Mouse (Mus musculus): Measurements from ENCODE around the gene Dglucy. TPM values are rescaled to one million over a fixed set of nuclear protein-coding genes. Genes with fewer than 3 reads are reported as not detected.

Gene Dglucy
- total RNA-seq, 4 experiments from 2014 or later, result 20.8 to 28.3 (median 26.4) TPM

DNA sequence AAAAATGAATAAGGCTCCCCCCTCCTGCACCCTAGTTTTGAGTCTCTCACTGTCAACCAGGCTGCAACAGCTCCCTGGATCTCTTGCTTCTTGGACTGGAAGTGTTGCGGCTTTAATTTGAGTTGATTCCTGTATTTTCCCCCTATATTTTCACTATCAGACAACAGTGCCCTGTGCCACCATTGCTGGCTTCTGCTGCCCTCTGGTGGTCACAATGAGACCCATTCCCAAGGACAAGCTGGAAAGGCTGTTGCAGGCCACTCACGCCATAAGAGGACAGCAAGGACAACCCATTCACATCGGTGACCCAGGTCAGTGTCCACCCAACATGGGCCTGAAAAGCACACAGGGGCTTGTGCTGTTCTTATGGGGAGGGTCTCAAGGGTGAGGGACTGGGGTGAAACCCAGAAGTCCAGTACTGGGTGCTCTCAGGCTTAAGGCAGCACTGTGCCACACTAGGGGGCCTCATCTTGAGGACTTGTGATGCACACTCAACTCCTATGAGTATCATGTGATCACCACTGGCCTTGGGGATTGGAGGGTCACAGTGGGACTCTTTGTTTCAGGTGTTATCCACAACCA, 62.4 kb downstream of the Dglucy start:
- DNase-seq (ENCODE audit: low spot score in 2 of 2), result peak; percentile 67 to 74

DNA sequence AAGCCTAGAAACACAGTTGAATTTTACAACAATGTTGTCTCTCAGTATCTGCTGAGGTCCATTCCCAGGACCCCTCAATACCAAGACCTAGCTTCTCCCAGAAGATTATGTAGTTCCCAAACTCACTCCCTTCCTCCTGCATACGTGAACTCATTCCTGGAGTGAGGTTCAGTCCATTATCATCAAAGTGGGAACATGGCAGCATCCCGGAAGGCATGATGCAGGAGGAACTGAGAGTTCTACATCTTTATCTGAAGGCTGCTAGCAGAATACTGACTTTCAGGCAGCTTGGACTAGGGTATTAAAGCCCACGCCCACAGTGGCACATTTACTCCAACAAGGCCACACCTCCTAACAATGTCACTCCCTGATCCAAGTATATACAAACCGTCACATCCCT, 64.3 kb downstream of the Dglucy start:
- no peak for DNase-seq (ENCODE audit: low spot score in 2 of 2)

DNA sequence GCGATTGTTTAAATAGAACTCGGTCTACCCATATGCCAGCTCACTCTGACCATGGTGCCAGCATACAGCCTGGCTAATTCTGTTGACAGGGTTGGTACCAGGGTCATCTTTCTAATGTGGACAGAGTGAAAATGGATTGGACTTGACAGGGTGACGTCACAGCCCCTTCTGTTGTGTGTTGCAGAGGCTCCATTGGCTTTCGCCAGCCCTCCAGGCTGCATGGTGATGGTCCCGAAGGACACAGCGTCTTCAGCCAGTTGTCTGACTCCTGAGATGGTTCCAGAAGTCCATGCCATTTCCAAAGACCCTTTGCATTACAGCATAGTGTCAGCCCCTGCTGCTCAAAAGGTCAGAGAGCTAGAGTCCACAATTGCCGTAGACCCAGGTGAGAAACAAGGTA, 65.7 kb downstream of the Dglucy start:
- no peak for DNase-seq (ENCODE audit: low spot score in 2 of 2)

DNA sequence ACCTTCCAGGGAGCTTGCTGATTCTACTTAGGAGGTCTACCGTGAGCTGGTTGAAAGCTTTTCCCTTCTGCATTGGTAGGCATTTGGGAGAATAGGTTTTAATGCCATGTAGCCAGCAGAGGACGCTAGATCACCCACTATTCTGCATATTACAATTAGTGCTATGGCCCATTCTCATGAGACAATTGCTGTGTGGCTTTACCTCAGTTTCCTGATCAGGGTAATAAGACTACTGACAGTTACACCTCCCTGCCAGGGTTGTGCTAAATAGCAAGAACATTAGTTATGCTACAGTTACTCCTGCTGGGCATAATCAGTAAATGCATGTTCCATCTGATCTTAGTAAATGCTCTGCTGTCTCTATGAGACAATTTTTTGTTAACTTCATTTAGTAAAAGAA, 67.0 kb downstream of the Dglucy start:
- no peak for DNase-seq (ENCODE audit: low spot score in 2 of 2)

DNA sequence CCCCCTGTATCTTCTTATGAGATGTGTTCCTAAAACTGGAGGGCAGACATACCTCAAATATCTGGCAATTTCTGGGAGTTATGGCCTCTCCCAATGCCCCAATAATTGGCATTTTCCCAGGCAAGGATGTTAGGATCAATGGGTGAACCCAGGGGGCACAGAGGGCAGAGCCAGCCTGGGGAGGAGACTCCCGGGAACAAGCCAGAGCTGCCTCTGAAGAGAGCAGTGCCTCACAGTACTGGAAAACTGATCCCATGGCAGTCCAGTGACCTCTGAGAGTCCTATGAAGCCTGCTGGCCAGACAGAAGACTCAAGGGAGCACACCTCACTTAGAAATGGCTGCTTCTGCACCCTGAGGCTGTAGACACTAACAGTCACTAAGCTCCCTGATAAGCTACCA, 67.7 kb downstream of the Dglucy start:
- DNase-seq (ENCODE audit: low spot score in 2 of 2), result no peak

DNA sequence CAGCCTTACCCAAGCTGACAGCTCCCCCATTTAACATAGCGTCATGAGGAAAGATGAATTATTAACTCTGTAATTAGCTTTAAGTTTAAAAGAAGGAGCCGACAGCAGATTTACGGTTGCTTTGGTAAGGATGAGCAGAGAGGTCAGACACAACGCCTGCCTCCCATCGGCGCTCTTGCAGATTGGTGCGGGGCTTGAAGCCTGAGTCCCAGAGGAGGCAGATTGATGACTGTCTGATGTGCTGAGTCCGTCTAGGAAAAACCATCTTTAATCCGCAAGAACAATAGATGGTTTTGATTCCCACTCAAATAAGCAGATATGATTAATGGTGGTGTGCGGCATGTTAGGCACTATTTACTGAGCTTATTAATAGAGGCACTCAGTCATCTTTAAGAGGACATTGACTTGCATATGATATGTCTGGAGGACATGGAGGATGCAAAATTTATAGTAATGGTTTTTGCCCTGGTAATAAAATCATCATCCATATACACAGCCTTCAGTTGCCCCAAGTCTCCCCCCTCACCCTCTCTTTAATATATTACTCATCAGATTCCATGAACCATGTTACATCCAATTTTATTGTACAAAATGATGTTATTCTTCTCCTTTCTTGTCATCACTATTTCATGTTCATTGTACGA, 68.7 kb downstream of the Dglucy start:
- no peak for DNase-seq (ENCODE audit: low spot score in 2 of 2)

DNA sequence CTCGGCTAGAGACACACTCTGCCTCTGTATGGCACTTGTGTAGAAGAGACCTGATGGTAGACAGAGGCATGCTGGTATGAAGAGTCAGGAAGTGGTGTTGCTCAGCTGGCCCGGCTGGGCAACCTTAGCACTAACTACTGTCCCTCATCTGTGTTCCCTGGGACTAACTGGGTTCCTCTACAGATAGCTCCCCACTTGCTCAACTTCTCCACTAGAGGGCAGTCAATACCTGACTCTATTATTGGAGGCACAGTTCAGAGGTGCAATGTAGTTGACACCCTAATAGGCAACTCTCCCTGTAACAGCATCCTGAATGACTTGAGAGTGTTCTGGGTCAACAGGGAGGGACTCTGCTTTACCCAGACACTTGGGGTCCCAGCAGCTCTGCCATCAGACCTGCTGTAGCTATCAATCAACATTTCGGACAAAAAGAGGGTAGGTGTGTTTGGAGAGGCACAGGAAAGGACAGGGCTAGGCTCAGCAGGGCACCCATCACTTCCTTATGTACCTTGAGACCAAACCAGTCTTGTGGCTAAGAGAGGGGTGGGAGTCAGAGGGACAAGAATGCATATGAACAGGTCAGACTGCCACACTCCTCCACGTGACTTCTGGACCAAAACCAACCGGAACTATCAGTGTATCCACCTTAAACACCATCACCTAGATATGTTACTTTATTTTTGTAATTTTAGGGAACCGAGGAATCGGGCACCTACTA, 70.7 kb downstream of the Dglucy start:
- DNase-seq (ENCODE audit: low spot score in 2 of 2), result peak in 1 of 2 experiments; percentile 28

DNA sequence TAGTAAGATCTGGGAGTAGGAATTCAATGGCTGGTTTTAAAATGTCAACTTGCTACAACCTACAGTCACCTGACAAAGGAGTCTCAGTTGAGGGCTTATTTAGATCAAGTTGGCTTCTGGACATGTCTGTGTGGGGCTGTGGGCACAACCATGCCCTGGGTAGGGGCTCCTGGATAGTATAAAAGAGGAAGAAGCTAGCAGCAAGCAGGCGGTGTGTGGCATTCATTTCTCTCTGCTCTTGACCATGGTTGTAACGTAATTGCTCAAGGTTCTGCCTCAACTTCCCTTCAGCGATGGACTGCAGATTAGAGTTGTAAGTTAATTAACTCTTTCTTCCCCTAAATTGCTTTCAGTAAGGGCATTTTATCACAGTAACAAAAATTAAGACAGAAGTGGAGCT, 73.5 kb downstream of the Dglucy start:
- DNase-seq (ENCODE audit: low spot score in 2 of 2), result no peak

DNA sequence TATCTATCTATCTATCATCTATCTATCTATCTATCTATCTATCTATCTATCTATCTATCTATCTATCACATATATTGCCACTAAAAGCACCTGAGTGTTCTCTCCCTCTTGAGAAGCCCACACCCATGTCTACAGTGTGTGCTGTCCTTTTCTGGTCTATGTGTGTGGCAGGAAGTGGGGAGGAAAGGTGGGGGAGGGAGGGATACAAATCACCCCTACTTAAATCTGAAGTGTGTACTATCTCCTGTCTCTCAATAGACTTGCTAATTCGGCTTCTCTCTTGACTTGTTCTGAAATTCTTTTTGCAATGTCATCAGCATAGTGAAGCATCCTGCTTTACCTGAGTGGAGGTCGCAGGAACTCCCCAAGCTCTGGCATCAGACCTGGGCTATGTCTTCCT, 77.5 kb downstream of the Dglucy start:
- DNase-seq (ENCODE audit: low spot score in 2 of 2), result no peak

DNA sequence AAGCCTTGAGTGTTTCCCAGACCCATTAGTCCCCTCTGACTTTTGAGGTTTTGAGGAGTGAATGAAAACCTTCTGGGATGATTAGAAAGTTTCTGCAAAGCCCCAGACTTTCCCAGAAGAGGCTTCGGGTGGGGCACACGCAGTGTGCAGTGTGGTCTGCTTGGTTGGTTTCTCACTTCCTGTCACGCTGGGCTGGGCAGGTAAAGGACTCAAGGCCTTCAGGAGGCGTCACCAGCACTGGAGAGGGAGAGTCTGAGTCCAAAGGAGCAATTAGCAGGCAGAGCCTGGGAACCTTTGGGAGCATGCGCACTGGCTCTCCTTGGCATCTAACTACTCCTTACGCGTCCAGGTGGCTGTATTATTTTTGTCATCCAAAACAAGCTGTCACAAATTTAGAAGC, 78.9 kb downstream of the Dglucy start:
- DNase-seq (ENCODE audit: low spot score in 2 of 2), result no peak

DNA sequence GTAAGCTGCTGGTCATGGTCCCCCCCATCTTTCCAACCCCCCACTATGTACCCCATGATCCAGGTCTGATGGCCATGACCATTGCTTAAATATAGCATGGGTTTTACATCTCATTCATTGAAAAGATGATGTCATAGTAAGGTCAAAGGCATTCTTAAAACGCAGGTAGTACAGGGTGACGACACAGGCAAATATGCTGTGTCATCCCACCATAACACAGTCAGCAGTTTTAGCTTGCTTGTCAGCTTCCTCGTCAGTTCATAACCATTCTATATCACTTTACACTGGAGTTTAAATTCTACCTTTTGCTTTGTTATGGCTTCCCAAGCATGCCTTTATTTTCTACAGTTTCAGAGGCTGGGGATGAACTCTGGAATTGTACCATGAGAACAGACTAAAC, 83.4 kb downstream of the Dglucy start:
- no peak for DNase-seq (ENCODE audit: low spot score in 2 of 2)

DNA sequence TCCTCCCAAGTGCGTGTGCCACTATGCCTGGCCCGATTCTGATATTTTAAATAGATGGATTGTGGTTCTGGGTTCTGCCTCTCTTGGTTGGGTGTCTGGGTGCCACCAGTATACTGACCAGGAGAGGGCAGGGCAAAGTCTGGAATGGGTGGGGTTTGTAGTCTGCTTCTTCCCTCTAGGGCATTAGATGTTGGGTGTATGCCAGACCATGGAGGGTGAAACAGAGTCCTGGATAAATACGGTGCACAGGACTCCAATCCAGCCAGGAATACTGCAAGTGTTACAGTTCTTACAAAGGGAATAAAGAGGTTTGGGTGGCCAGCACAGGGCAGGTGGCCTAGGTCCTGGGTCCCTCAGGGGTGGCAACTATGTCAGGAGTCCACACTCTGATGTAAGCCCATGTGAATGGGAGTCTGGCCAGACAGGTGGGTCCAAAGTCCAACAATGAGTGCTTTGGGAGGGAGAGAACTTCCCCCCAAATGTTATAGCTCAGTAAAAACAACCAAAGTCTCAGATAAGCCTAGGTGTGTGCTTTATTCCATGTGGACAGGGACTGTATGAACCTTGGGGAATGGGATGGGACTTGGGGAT, 84.1 kb downstream of the Dglucy start:
- DNase-seq (ENCODE audit: low spot score in 2 of 2), result no peak

DNA sequence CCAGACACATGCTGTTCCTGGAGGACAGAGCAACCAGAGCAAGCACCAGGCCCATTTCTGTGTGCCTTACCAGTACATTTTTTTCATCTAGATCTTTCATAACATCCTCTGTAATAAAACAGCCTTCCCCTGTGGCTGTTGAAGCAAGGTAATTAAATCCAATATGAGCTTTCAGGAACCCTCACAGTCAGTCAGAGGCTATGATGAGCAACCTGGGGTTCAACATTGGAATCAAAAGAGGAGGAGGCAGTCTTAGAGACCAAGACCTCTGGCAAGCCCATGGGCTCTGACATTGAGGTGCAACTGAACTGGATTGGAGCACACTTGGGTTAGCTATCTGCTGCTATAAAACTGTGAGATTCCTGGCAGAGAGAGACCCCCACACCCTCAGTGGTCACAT, 86.2 kb downstream of the Dglucy start:
- DNase-seq (ENCODE audit: low spot score in 2 of 2), result no peak

DNA sequence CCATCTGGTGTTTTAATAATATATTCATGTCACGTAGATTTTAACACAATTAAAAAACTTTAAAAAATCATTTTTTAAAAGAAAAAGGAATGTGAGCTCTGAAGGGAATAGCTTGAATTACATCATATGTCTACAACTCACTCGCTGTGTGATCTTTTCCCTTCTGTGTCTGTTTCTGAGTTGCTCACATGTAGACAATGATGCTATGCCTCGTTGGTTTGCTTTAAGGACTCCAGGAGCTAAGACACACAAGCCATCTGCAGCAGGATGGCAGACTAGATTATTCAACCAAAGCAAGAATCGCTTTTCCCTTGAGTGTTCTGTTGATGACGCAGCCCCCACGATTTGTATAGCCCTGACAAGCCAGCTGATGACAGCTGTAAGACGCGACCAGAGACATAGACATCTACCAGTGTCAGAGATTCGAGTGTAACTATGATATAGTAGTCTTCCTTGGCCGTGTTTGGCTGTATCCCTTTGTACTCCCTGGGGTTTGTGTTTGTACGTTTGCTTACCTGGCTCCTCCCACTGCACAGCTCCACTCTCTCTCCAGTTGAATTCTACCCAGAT, 86.7 kb downstream of the Dglucy start:
- DNase-seq (ENCODE audit: low spot score in 2 of 2), result no peak

DNA sequence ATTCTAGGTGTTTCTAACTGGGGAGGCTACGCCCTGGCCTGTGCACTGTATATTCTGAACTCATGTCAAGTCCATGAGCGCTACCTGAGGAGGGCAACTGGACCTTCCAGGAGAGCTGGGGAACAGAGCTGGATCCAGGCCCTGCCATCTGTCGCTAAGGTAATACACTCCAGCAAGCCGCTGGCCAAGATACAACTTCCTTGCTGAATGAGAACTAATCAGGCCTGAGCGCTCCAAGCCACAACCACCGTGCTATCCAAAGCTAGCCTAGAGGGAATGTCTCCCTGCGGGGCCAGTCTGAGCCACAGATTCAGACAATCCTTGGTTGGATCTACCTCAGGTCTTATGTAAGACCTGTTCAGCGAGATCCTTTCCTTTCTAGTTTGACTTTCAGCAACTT, 88.2 kb downstream of the Dglucy start:
- peak; percentile 25 to 67 for DNase-seq (ENCODE audit: low spot score in 2 of 2)

DNA sequence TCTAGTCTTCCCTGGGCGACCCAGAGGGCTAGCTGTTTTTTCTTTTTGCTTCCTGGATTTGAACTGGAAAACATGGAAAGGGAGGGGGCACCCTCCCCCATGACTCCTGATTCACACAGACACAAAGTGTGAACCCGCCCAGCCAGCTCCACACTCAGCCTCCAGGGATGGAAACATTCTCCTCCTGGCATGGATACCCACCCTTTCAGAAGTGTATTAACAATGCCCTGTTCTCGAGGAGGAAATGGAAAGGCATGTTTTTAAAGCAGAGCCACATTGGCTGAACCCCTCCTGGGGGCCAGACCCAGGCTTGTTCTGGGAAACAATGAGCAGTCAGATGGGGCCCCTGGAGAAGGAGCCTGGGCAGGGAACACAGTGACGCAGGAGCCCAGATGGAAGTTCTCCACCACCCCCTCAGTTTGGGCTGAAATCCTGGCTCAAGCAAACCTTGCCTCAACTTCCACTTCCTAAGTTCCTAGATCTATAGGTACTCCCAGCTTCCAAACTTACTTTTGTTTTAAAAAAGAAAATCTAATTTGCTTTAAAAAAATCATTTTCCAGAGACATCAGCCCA, 89.3 kb downstream of the Dglucy start:
- DNase-seq (ENCODE audit: low spot score in 2 of 2), result no peak

DNA sequence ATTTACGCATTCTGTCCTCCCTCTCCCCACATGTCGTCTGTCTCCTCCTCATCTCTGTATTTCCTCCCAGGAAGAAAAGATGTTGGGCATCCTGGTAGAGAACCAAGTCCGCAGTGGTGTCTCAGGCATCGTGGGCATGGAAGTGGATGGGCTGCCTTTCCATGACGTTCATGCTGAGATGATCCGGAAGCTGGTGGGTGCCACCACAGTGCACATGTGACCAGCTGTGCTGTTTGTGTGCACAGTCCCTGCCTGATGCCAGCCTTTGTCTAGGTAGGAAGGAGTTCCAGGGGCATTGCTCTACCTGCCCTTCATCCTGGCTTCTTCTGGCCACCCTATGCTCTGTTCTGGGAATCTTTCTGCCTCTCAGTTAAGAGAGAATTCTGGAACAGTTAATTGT, 92.4 kb downstream of the Dglucy start:
- DNase-seq (ENCODE audit: low spot score in 2 of 2), result no peak

DNA sequence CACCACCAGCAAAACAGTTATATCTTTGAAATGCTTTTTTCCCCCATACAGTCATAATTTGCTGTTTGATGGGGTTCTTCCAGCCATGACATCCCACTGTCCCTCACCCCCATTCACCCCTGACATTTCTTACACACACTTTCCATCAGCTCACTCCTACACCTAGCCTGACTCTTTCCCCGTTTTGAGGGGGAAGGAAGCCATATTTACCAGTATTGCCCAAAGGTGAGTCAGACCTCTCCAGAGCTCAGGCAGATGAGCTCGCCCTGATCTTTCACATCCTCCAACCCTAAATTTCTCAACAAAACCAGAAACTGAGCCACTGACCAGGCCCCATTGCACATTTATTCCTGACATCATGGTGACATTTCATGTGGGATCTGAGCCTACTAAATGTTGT, 93.0 kb downstream of the Dglucy start:
- DNase-seq (ENCODE audit: low spot score in 2 of 2), result no peak

DNA sequence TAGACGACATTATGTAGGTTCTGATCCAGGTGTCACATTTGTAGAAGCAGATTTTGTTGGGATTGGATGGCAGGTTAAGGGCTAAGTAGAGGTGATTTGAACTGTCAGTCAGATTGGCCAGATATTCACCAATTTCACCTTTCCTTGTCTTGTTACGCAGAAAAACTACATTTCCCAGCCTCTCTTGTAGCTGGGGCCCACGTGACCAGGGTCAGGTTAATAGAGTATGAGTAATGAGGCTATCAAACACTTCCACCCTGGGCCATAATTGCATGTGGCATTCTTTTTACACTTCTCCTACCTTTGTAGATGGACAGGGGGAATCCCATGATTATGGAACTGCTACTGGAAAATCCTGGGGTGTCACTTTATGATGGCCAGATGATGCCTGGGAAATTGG, 94.8 kb downstream of the Dglucy start:
- DNase-seq (ENCODE audit: low spot score in 2 of 2), result no peak

DNA sequence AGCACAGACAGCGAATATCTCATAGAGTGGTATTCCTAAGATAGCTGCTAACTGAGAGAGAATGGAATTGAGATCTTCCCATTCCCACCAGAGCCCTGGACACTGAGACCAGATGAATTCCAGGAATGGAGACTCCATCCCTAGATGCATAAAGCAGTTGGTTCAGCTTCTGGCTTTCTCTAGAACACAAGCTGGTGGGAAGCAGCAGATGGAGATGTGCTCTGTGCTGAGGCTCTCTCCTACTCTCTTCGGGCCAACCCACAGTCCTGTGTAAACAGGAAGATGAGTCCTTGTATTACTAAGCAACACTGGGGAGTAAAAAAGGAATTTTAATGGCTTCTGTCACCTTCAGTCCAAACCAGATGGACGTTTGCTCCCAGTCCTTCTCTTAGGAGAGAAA, 96.7 kb downstream of the Dglucy start:
- DNase-seq (ENCODE audit: low spot score in 2 of 2), result no peak

DNA sequence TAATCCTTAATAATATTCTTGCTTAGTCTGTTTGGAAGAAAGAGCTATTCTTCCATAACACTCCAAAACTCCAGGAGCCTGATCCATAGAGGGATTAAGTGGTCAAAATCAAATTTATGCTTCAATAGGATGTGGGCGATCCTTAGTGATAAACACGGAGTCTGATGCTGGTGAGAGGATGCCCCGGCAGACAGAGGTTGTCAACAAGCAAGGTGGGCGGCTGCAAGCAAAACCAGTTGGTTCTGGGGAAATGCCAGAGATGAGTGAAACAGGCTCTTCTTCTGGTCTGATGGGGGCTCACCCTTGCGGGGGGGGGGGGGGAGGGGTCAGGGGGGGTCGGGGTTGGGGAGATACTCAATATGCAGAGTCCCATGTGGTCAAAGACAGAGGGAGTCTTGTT, 97.1 kb downstream of the Dglucy start:
- no peak for DNase-seq (ENCODE audit: low spot score in 2 of 2)

DNA sequence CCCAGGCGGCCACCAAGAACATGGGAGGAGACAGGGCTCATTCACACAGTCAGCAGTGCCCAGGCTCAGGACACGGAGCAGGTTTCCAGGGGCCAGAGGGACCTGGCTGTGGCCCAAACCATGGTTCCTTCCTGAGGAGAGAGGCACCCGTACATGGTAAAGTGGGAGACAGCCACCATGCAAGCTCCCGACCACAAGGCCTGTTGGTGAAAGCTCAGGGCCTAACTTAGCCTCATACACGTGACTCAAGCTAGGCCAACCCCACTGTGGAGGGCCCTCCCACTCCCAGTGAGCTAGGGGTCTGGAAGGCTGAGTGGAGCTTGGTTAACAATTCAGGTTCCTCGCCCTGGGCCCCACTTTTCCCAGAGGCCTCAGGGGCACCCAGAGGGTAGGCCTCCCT, 99.1 kb downstream of the Dglucy start:
- DNase-seq (ENCODE audit: low spot score in 2 of 2), result no peak
